In genomic region chr17:57123192-57124118, GRCm38 (mm10) we compare ENCODE assay signal across 20 mouse cellular contexts. TPM values are rescaled to one million over a fixed set of nuclear protein-coding genes. Genes with fewer than 3 reads are reported as not detected.
"Had no signal": no experiment of that assay in that cellular context is flagged by ENCODE, and none has a peak within 500 bp of the region (broad histone marks: within the 10 kb centered on the region; RNA-seq: fewer than 3 reads in every experiment).

No protein-coding gene starts in this region.

- H3K9ac ChIP-seq: neural tube, embryonic 13.5 days; neural tube, embryonic 15.5 days; stomach, embryonic 15.5 days had no signal

- H3K36me3 ChIP-seq: neural tube, embryonic 13.5 days; neural tube, embryonic 15.5 days; stomach, embryonic 15.5 days had no signal

- H3K4me3 ChIP-seq: neural tube, embryonic 13.5 days; neural tube, embryonic 15.5 days; stomach, embryonic 15.5 days had no signal

- H3K4me2 ChIP-seq: neural tube, embryonic 13.5 days; neural tube, embryonic 15.5 days; stomach, embryonic 15.5 days had no signal

- DNase-seq: retina, postnatal 1 day; right cerebral cortex, adult 18-20 months; right cerebral cortex, postnatal 14 days; right cerebral cortex, postnatal 25 days; right cerebral cortex, postnatal 4 days; spleen, adult 18-20 months; thymus, adult 18-20 months; thymus, adult 2 months; thymus, postnatal 14 days; thymus, postnatal 25 days; thymus, postnatal 36 days; thymus, postnatal 4 days had no signal

- H3K9me3 ChIP-seq: neural tube, embryonic 13.5 days; neural tube, embryonic 15.5 days; stomach, embryonic 15.5 days had no signal

- H3K4me1 ChIP-seq: neural tube, embryonic 13.5 days; neural tube, embryonic 15.5 days had no signal

- H3K27ac ChIP-seq: neural tube, embryonic 13.5 days; neural tube, embryonic 15.5 days; stomach, embryonic 15.5 days; stomach, postnatal 0 days had no signal

- H3K27me3 ChIP-seq: neural tube, embryonic 13.5 days; neural tube, embryonic 15.5 days; stomach, embryonic 15.5 days had no signal

RNA-seq across cellular contexts. Expression of gene Cd70, which starts 26.1 kb away (rescaled TPM):
- total RNA-seq: neutrophil, adult 5-6 weeks had no signal
- polyA plus RNA-seq: small intestine, adult 2 months; stomach, embryonic 14.5 days; testis, adult 2 months had no signal
